8 mouse cellular contexts compared by ENCODE assay signal in genomic region chr6:34475974-34476794, GRCm38 (mm10). TPM values are rescaled to one million over a fixed set of nuclear protein-coding genes. Genes with fewer than 3 reads are reported as not detected.
DNase-seq lines count a peak whose midpoint lies in the region; ATAC-seq and TF ChIP-seq lines count a peak whose summit lies in the region.

Gene Bpgm, plus strand, starts transcription at chr6:34476207.

- DNase-seq in gastrocnemius, adult 8-10 months (ENCODE audit: low spot score in 2 of 2): peak; percentile 99
- peak; percentile 100 for DNase-seq in hindlimb bud, embryonic 11.5 days (ENCODE audit: extremely low spot score, low read depth, low spot score)
- peak; percentile 99 to 100 for DNase-seq in left cerebral cortex, adult 8-10 months (ENCODE audit: low spot score in 2 of 2)
- peak; percentile 99 for DNase-seq in right cerebral cortex, postnatal 10 days (ENCODE audit: low spot score in 2 of 2)
- peak; percentile 98 for DNase-seq in urinary bladder, postnatal 25 days (ENCODE audit: low spot score)

- H3K4me1 ChIP-seq in cortical plate, adult 2 months (ENCODE audit: control insufficient read depth, insufficient read depth, low read length): peaks cover 8% of the 10 kb centered on the region
- H3K4me1 ChIP-seq in megakaryocyte, embryonic 14.5 days: peaks cover 69% of the 10 kb centered on the region

- ATAC-seq in activated CD4-positive, CD25-positive, alpha-beta regulatory T cell, adult 4 months: peak; percentile 99

- no peak for TF ChIP-seq CTCF in cortical plate, adult 2 months (IDR thresholded peaks at IDR 0.05; ENCODE audit: extremely low read depth, insufficient read depth, low read length)

- peak within 1 kb of the TSS; percentile 2; the same call in 1 of the 2 replicates for H3K27ac ChIP-seq in cortical plate, adult 2 months (ENCODE audit: insufficient read depth, low read length)

- no peaks in the 10 kb centered on the region for H3K9me3 ChIP-seq in megakaryocyte, embryonic 14.5 days

- peak; percentile 99 for TF ChIP-seq POLR2A in cortical plate, adult 2 months (IDR thresholded peaks at IDR 0.05; ENCODE audit: extremely low read depth, insufficient read depth, low read length)

- no peaks in the 10 kb centered on the region for H3K36me3 ChIP-seq in megakaryocyte, embryonic 14.5 days (replicated peaks; ENCODE audit: low read length)

- H3K4me3 ChIP-seq in cortical plate, adult 2 months (ENCODE audit: insufficient read depth, low read length): peak within 1 kb of the TSS; percentile 50
- H3K4me3 ChIP-seq in megakaryocyte, embryonic 14.5 days (replicated peaks): peak within 1 kb of the TSS; percentile 95

- no peaks in the 10 kb centered on the region for H3K27me3 ChIP-seq in megakaryocyte, embryonic 14.5 days (replicated peaks)

RNA-seq across cellular contexts. Expression of gene Bpgm, which starts in this region (rescaled TPM):
- polyA plus RNA-seq in activated CD4-positive, CD25-positive, alpha-beta regulatory T cell, adult 4 months (2017; shearing (Covaris generic)): 10 to 100 TPM; 16.7 to 19.1 TPM
- 91.0 and 91.1 TPM in 2 replicates for polyA plus RNA-seq in cortical plate, adult 2 months (2012; rRNA removed)
- total RNA-seq in gastrocnemius, adult 8-10 months (2022): 100 to 1,000 TPM; 101 to 121 (median 108) TPM
- total RNA-seq in left cerebral cortex, adult 8-10 months (2022): 10 to 100 TPM; 67.9 to 77.1 (median 72.1) TPM
- polyA plus RNA-seq in megakaryocyte, embryonic 14.5 days (2012; ENCODE audit: insufficient read depth, low replicate concordance): 2.8 TPM in 1 of 2 replicates, not detected in the other

Comparison
In these comparisons a context has a peak if more than half of its experiments do, and no peak if none do; other contexts are left out.
1. Peak in every context shown above with its lines: DNase-seq, ATAC-seq, H3K4me3 ChIP-seq and H3K27ac ChIP-seq.